Mouse (Mus musculus) intestine, embryonic 15.5 days (tissue): ENCODE results near the gene Skida1. TPM values are rescaled to one million over a fixed set of nuclear protein-coding genes. Genes with fewer than 3 reads are reported as not detected.

Experiments used
- ATAC-seq: fragments of 200-750 bp; cut with Nextera tagmentation; 2 replicates; pipeline ENCODE4 v1.8.0; 2017; ENCODE audit warnings: moderate TSS enrichment, moderate library complexity
- H3K27ac ChIP-seq: fragments of 300-500 bp; sonication (generic); 2 replicates; pipeline ENCODE4 v1.5.1; 2015; ENCODE audit warnings: mild to moderate bottlenecking, inconsistent platforms
- H3K27me3 ChIP-seq: fragments of 300-500 bp; sonication (generic); replicated peaks from 2 replicates; pipeline ENCODE4 v1.6.1; 2015; ENCODE audit warnings: inconsistent platforms
- H3K36me3 ChIP-seq: fragments of 300-500 bp; sonication (generic); 2 replicates; pipeline ENCODE4 v1.6.1; 2015; ENCODE audit warnings: inconsistent platforms
- H3K4me1 ChIP-seq: fragments of 300-500 bp; sonication (generic); replicated peaks from 2 replicates; pipeline ENCODE4 v1.6.1; 2015; ENCODE audit warnings: inconsistent platforms
- H3K4me2 ChIP-seq: fragments of 300-500 bp; sonication (generic); replicated peaks from 2 replicates; pipeline ENCODE4 v1.6.1; 2015; ENCODE audit warnings: mild to moderate bottlenecking, inconsistent platforms
- H3K4me3 ChIP-seq: fragments of 300-500 bp; sonication (generic); replicated peaks from 2 replicates; pipeline ENCODE4 v1.5.1; 2015; ENCODE audit warnings: inconsistent platforms
- H3K9ac ChIP-seq: fragments of 300-500 bp; sonication (generic); 2 replicates; pipeline ENCODE4 v1.6.1; 2015; ENCODE audit warnings: inconsistent platforms
- H3K9me3 ChIP-seq: fragments of 300-500 bp; sonication (generic); 2 replicates; pipeline ENCODE4 v1.6.1; 2016; ENCODE audit warnings: inconsistent platforms
- whole genome bisulfite sequencing: fragments of 180-500 bp; shearing (Covaris S2); methylation state at CpG from one replicate; pipeline ENCODE4 v1.1.7; 2015; 5-methylcytosine and 5-hydroxymethylcytosine counted together
- polyA plus RNA-seq: library from polyadenylated mRNA; unstranded; fragments of >200 nt; fragmentation: Nextera tagmentation; extraction: Ambion mirVana; gene quantifications from 2 replicates; pipeline ENCODE4 v1.2.1, GENCODE M21; 2015

Gene Skida1
- polyA plus RNA-seq, 1 experiment from 2014 or later, result 3.6 TPM

GRCm38 (mm10) chr2:18019122-18019521 is 29.7 kb downstream of the Skida1 start:
- Histone ChIP-seq H3K4me1 (no peaks in the 10 kb centered on the region), H3K4me2 (no peak overlapping the region), H3K9me3 (no peaks in the 10 kb centered on the region), H3K36me3 (no peaks in the 10 kb centered on the region), H3K9ac (no peak overlapping the region), H3K27ac (no peak overlapping the region), H3K4me3 (no peak overlapping the region), H3K27me3 (no peaks in the 10 kb centered on the region)
- ATAC-seq, result no peak
- WGBS, result 79% methylated on average over 1 of the region's 1 CpGs

GRCm38 (mm10) chr2:18017321-18017720 is 31.5 kb downstream of the Skida1 start:
- H3K4me2 ChIP-seq, result no peak overlapping the region
- H3K27ac ChIP-seq, result no peak overlapping the region
- H3K36me3 ChIP-seq, result no peaks in the 10 kb centered on the region
- H3K27me3 ChIP-seq, result no peaks in the 10 kb centered on the region
- H3K9ac ChIP-seq, result no peak overlapping the region
- WGBS, result 91% methylated on average over 6 of the region's 6 CpGs
- H3K4me1 ChIP-seq, result no peaks in the 10 kb centered on the region
- no peak for ATAC-seq
- H3K9me3 ChIP-seq, result no peaks in the 10 kb centered on the region
- H3K4me3 ChIP-seq, result no peak overlapping the region

- Histone ChIP-seq H3K4me3 (no peak overlapping the region), H3K9ac (no peak overlapping the region), H3K27ac (no peak overlapping the region), H3K4me1 (no peaks in the 10 kb centered on the region), H3K36me3 (no peaks in the 10 kb centered on the region), H3K9me3 (no peaks in the 10 kb centered on the region), H3K4me2 (no peak overlapping the region), H3K27me3 (no peaks in the 10 kb centered on the region)
- no peak for ATAC-seq
- WGBS, result 90% methylated on average over 1 of the region's 1 CpGs
Observed at GRCm38 (mm10) chr2:18016639-18017038, 32.2 kb downstream of the Skida1 start.

- Histone ChIP-seq H3K27me3 (no peaks in the 10 kb centered on the region), H3K36me3 (no peaks in the 10 kb centered on the region), H3K27ac (no peak overlapping the region), H3K4me3 (no peak overlapping the region), H3K4me1 (no peaks in the 10 kb centered on the region), H3K9me3 (no peaks in the 10 kb centered on the region), H3K9ac (no peak overlapping the region), H3K4me2 (no peak overlapping the region)
- no peak for ATAC-seq
- 64% methylated on average over 3 of the region's 3 CpGs for WGBS
Observed at GRCm38 (mm10) chr2:18015581-18015980, 33.3 kb downstream of the Skida1 start.

GRCm38 (mm10) chr2:18012866-18013265 is 36.0 kb downstream of the Skida1 start:
- Histone ChIP-seq H3K27me3 (no peaks in the 10 kb centered on the region), H3K4me2 (no peak overlapping the region), H3K4me1 (no peaks in the 10 kb centered on the region), H3K9me3 (no peaks in the 10 kb centered on the region), H3K27ac (no peak overlapping the region), H3K9ac (no peak overlapping the region), H3K4me3 (no peak overlapping the region), H3K36me3 (no peaks in the 10 kb centered on the region)
- no peak for ATAC-seq
- WGBS, result 87% methylated on average over 3 of the region's 3 CpGs

GRCm38 (mm10) chr2:18011226-18011625 is 37.6 kb downstream of the Skida1 start:
- Histone ChIP-seq H3K9me3 (no peaks in the 10 kb centered on the region), H3K36me3 (no peaks in the 10 kb centered on the region), H3K27ac (no peak overlapping the region), H3K4me2 (no peak overlapping the region), H3K27me3 (no peaks in the 10 kb centered on the region), H3K4me3 (no peak overlapping the region), H3K9ac (no peak overlapping the region), H3K4me1 (no peaks in the 10 kb centered on the region)
- no peak for ATAC-seq
- WGBS, result 86% methylated on average over 6 of the region's 6 CpGs

GRCm38 (mm10) chr2:18005137-18005536 is 43.7 kb downstream of the Skida1 start:
- Histone ChIP-seq H3K27ac (no peak overlapping the region), H3K4me2 (no peak overlapping the region), H3K4me3 (no peak overlapping the region), H3K27me3 (no peaks in the 10 kb centered on the region), H3K4me1 (peaks cover 4% of the 10 kb centered on the region; the same call in 1 of the 2 replicates), H3K36me3 (no peaks in the 10 kb centered on the region), H3K9ac (no peak overlapping the region), H3K9me3 (no peaks in the 10 kb centered on the region)
- 30% methylated on average over 8 of the region's 8 CpGs for WGBS
- no peak for ATAC-seq

- no peak for ATAC-seq
- H3K4me2 ChIP-seq, result no peak overlapping the region
Observed at GRCm38 (mm10) chr2:18004286-18004685, 44.6 kb downstream of the Skida1 start.

GRCm38 (mm10) chr2:18002306-18002705 is 46.5 kb downstream of the Skida1 start:
- ATAC-seq, result no peak
- H3K9ac ChIP-seq, result no peak overlapping the region
- no peak overlapping the region for H3K27ac ChIP-seq
- H3K36me3 ChIP-seq, result no peaks in the 10 kb centered on the region
- 96% methylated on average over 3 of the region's 3 CpGs for WGBS
- H3K9me3 ChIP-seq, result no peaks in the 10 kb centered on the region
- H3K27me3 ChIP-seq, result no peaks in the 10 kb centered on the region
- H3K4me2 ChIP-seq, result no peak overlapping the region
- no peak overlapping the region for H3K4me3 ChIP-seq
- peaks cover 4% of the 10 kb centered on the region; the same call in 1 of the 2 replicates for H3K4me1 ChIP-seq

More at GRCm38 (mm10) chr2:18004286-18004685, 44.6 kb downstream of the Skida1 start:
- WGBS, result 72% methylated on average over 4 of the region's 4 CpGs
- H3K9me3 ChIP-seq, result no peaks in the 10 kb centered on the region
- H3K27me3 ChIP-seq, result no peaks in the 10 kb centered on the region
- H3K4me1 ChIP-seq, result peaks cover 4% of the 10 kb centered on the region; the same call in 1 of the 2 replicates
- no peak overlapping the region for H3K4me3 ChIP-seq
- no peak overlapping the region for H3K9ac ChIP-seq
- no peak overlapping the region for H3K27ac ChIP-seq
- no peaks in the 10 kb centered on the region for H3K36me3 ChIP-seq

GRCm38 (mm10) chr2:17996858-17997257 is 52.0 kb downstream of the Skida1 start, which contains the start of gene H2al2a:
Gene H2al2a, minus strand, starts transcription at chr2:17996958.
- Histone ChIP-seq H3K9ac (no peak within 1 kb of the TSS), H3K27me3 (no peaks in the 10 kb centered on the region), H3K4me3 (no peak within 1 kb of the TSS), H3K4me2 (no peak within 1 kb of the TSS), H3K4me1 (no peaks in the 10 kb centered on the region), H3K36me3 (no peaks in the 10 kb centered on the region), H3K9me3 (no peaks in the 10 kb centered on the region), H3K27ac (no peak within 1 kb of the TSS)
- no peak for ATAC-seq

Other genes starting within 250 kb of the Skida1 start
- gene H2al2a, start 52.1 kb downstream of the Skida1 start, polyA plus RNA-seq, result not detected in 2 replicates
- gene A930004D18Rik, start 11.3 kb downstream of the Skida1 start, polyA plus RNA-seq, result 11.8 and 12.6 TPM in 2 replicates
- 55.5 TPM in 2 replicates for gene Mllt10, start 6.2 kb upstream of the Skida1 start, polyA plus RNA-seq